Mouse (Mus musculus) large intestine, adult 2 months (tissue): ENCODE data around the gene Glt8d2. TPM values are rescaled to one million over a fixed set of nuclear protein-coding genes. Genes with fewer than 3 reads are reported as not detected.
"Not testable (repeated sequence)": the region's sequence is repeated elsewhere in the genome, so short reads cannot be mapped to it uniquely, and the experiment has no call there.

Source experiments
- DNase-seq: peaks from one replicate; pipeline ENCODE4 v3.0.0-alpha.2; 2012; ENCODE audit warnings: low read depth, low spot score
- WGBS: fragments of 180-500 bp; shearing (Covaris S2); methylation state at CpG from one replicate; pipeline ENCODE4 v1.1.7; 2018; 5-methylcytosine and 5-hydroxymethylcytosine counted together
- polyA plus RNA-seq: library from polyadenylated mRNA; depleted of rRNA; stranded (reverse); fragments of >200 nt; gene quantifications from 2 replicates; pipeline ENCODE4 v1.2.3, GENCODE M21; 2012

Glt8d2 gene
- polyA plus RNA-seq, 1 experiment = 1.3 TPM

DNA sequence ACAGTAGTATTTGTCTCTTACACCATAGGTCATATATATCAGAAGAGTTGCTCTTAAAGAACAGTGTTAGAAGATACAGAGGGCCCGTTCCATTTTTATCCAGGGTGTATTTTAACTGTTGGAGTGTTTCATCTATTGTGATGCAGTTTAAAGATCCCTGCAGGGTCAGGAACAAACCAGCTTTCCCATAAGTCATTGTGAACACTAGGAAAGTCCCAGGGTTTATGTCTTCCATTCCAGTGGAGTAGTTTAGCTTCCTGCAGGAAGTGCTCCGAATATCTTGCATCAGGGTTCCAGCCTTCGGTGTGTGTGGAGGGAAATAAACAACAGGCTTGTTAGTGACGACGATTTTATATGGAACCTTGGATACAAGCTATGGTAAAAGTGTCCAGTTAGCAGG, 39.2 kb downstream of the Glt8d2 start:
- no peak for DNase-seq
- 81% methylated on average over 5 of the region's 5 CpGs for WGBS

DNA sequence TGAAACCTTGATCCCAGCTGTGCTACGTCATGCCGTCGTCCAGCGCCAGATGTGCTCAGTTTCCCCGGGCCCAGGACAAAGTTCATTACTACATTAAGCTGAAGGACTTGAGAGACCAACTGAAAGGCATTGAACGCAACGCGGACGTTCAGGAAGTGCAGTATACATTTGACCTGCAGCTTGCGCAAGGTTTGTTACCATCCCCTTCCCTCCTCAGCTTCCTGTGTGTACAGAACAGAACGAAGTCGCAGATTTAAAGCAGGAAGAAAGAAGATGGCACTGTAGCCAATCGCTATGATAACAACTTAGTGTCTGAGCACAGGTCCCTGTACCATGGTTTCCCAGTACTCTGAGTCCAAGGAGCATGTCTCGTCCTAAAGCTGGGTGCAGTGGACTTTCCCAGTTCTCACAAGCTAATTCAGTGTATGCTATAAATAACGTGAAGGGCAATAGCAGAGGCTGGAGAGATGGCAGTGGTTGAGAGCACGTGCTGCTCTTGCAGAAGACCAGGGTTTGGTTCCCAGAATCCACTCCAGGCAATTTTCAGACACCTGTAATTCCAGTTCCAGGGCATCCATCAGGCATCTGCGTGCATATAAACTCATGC, 43.1 kb downstream of the Glt8d2 start:
- 83% methylated on average over 17 of the region's 17 CpGs for WGBS
- DNase-seq = no peak

DNA sequence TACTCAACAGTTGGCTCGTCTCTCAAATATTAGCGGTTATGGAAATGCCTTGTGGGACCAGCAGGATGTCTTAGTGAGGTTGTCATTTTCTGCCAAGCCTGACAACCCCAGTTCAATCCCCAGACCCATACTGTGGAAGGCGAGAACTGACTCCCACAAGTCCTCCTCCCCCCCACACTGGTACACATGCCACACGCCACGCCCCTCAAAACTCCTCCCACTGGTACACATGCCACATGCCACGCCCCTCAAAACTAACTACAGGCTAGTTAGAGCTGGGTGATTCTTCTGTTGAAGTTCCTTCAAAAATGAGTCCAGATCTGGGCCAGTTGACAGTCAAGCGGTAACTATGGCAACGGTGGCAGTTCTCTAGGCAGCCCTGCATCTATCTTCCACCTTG, 44.4 kb downstream of the Glt8d2 start:
- WGBS = 95% methylated on average over 8 of the region's 8 CpGs
- no peak for DNase-seq

DNA sequence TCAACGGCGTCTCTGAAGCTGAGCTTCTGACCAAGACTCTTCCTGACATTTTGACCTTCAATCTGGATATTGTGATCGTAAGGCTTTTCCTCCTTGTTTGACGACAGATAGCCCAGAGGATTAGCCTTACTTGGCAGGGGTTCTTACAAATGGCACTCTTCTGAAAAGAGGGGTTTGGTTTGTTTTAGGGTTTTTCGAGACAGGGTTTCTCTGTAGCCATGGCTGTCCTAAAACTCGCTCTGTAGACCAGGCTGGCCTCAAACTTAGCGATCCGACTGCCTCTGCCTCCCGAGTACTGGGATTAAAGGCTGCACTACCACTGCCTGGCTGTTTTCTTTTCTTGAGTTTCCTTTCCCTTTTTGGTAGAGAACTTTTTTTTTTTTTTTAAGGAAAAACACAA, 49.0 kb downstream of the Glt8d2 start:
- DNase-seq = no peak
- 92% methylated on average over 9 of the region's 9 CpGs for WGBS

DNA sequence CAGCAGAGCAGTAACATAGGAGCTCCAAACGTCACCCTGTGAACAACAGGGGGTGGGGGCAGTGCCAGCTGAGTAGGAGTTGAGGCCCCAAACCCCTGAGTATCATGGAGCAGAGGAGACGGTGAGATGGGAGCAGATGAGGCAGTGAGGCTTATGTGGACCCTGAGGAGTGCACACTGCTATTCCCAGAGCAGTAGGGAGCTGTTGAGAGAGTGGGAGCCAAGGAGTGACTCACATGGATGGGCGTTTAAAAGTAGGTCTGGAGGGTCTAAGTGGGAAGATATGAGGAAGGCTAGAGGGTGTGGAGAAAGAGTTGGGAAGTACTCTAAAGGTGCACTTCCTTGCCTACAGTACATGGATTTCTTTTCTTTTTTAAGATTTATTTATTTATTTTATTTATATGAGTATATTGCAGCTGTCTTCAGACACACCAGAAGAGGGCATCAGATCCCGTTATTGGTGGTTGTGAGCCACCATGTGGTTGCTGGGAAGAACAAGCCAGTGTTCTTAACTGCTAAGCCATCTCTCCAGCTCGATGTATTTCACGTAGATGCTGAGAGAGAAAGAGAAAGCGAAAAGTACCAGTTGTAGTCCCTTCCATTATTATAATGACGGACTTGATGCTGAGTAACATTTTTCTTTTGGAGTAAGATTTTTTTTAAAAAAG, 51.3 kb downstream of the Glt8d2 start:
- DNase-seq = no peak

DNA sequence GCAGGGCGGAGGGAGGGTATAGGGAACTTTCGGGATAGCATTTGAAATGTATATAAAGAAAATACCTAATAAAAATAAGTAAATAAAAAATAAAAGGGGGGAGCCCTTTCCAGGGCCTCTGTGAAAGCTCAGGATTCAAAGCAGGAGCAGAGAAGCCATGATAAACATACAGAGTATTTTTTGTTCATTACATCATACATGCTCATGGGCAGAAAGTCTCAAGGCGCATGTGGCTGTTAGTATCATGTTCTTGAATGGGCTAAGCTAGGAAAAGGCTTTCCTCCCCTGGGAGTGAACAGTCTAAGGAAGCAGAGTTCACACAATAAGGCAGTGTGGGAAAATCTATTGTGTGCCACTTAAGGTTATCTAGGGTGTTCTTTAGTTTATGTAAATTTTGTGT, 54.1 kb downstream of the Glt8d2 start:
- no peak for DNase-seq
- 90% methylated on average over 3 of the region's 3 CpGs for WGBS

More for the DNA sequence above, 51.3 kb downstream of the Glt8d2 start:
- 85% methylated on average over 8 of the region's 8 CpGs for WGBS

DNA sequence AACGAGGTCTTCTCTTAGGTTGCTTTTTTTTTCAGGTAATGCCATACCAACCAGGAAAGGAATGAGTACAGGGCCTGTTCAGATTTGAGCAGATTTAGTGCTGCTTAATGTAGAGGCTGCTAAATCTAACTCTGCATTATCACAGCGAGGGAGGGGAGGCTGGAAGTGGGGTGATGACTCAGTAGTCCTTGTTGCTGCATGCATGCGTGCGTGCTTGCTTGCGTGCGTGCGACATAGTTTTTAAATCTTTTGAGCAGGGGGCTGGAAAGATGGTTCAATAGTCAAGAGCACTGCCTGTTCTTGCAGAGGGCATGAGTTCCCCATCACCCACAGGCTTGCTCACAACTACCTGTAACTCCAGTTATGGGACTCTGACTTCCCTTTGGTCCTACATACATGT, 56.1 kb downstream of the Glt8d2 start:
- no peak for DNase-seq
- WGBS = 97% methylated on average over 7 of the region's 7 CpGs

DNA sequence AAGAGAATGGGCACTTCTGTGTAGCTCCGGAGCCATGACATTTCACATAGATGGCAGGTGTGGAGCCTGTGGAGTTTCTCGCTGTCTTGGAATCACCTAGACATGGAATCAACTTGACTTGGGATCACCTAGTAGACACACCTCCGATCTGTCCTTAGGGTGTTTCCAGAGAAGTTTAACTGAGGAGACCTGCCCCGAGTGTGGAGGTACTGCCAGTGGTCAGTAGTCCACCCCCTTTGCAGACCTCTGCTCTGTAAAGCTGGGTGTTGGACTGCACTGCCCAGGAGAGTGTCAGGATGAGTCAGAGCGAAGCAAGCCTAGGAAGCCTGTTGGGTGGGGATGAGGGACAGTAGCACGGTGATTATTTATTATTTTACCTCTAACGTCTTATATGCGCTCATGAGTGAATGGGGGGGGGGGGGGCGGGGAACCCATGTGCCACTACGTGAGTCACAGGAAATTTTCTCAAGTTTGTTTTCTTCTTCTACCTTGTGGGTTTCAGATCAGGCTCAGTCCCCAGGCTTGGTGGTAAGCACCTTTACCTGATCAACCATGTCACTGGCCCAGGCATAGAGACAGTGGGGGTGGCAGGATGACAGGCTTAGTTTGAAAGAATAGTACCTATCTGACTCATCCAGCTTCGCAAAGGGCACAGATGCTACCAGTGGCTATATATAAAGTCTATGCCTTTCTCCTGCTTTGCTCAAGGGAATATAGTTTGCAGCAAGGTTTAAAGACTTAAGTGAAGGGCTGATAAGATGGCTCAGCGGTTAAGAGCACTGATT, 57.8 kb downstream of the Glt8d2 start:
- 97% methylated on average over 12 of the region's 12 CpGs for WGBS
- DNase-seq = no peak

DNA sequence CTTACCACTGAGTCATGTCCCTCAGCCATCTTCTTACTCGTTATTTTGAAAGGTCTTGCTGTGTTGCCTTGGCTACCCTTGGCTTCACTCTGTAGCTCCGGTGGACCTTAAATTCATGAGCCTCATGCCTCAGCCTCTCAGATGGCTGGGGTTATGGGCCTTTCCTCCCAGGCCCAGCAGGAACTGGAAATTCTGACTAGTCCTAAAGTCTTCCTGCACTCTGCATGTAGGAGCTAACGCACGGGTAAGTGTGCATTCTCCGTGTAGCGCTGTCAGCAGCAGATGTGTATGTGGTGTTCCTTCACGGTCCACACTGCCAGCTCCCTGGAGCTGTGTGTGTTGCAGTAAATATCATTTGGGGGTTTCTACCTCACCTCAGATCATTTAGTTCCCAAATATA, 59.3 kb downstream of the Glt8d2 start:
- WGBS = 71% methylated on average over 7 of the region's 7 CpGs
- no peak for DNase-seq

DNA sequence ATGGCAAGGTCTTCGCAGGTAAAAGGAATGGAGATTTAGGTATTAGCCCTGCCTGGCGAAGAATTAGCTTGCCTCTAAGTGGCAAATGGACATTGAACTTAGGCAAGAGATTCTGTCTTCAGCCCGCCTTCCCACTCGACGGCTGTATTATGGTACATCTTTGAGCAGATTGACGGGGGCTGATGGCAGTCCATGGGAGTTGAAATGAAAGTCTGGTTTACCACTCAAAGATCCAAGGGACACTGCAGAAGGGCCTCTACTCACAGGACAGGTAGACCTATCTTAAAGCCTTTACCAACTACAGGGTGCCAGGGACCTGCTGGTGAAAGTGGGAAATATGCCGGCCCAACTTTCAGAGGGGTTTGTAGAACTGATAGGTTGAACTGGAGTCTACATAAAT, 60.0 kb downstream of the Glt8d2 start:
- DNase-seq = no peak
- WGBS = 11% methylated on average over 7 of the region's 7 CpGs

DNA sequence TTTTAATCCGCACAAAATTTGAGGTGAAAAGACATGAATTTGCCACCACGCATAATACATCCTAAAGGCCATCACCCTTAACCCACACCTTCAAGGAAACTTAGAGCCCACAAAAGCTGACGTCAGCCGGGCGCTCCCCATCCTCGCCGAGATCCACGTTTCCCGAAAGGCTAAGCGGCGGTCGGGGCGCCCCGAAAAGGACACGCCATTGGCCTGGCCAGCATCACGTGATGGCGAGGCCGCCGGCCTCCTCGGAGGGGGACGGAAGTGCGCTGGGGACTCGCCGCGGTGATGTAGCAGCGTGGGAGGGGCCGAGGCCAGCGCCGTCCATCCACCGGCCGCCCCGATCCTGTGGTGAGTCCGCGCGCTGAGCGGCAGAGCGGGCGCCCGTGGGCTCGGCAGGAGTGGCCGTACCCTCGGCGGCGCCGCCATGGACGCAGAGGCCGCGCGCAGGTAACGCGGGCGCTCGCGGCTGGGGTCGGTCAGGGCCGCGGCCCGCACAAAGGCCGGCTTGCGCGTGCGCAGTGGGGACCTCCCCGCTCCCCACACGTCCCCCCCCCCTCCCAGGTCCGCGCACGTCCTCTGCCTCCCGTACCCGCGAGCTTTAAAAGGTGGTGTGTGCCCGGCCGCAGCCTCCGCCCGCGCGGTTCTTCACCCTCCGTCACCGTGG, 60.7 kb downstream of the Glt8d2 start, which contains the start of gene Tdg:
TSS of gene Tdg (plus strand) at position 243 of the 670 bp plus-strand sequence.
- peak; percentile 76 for DNase-seq
- WGBS = under 1% methylated on average over 78 of the region's 78 CpGs

DNA sequence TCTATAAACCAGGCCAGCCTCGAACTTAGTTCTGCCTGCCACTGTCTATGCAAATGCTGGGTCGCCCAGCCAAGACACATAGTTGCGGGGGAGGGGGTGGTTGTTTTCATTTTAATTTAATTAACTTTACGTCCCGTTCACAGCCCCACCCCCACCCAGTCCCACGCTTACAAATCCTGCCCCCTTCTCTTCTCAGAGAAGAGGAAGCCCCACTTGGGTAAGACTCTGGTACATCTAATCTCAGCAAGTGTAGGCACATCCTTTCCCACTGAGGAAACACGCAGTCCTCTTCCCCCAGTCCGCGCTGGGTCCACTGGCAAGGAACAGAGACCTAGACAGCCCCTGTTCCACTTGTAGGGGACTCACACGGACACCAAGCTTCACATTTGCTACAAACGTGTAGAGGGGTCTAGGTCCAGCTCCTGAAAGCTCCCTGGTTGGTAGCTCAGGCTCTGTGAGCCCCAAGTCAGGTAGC, 61.3 kb downstream of the Glt8d2 start:
- 10% methylated on average over 11 of the region's 11 CpGs for WGBS
- DNase-seq = no peak

DNA sequence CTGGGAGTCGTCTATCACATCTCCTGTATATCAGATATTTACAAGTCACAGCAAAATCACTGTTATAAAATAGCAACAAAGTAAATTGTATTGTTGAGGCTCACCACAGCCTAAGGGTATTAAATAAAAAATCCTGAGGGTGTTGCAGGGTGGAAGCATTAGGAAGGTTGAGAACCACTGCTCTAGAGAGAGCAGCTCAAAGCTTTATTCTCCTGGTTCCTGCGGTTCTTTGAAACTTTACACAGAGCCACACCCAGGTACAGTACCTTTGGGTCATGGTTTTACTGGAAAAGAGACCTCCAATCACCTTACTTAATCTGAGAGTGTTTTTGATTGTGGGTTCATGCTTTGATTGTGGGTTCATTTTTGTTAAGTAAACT, 66.9 kb downstream of the Glt8d2 start:
- not testable (repeated sequence) for DNase-seq
- WGBS = 5% methylated on average over 2 of the region's 2 CpGs

DNA sequence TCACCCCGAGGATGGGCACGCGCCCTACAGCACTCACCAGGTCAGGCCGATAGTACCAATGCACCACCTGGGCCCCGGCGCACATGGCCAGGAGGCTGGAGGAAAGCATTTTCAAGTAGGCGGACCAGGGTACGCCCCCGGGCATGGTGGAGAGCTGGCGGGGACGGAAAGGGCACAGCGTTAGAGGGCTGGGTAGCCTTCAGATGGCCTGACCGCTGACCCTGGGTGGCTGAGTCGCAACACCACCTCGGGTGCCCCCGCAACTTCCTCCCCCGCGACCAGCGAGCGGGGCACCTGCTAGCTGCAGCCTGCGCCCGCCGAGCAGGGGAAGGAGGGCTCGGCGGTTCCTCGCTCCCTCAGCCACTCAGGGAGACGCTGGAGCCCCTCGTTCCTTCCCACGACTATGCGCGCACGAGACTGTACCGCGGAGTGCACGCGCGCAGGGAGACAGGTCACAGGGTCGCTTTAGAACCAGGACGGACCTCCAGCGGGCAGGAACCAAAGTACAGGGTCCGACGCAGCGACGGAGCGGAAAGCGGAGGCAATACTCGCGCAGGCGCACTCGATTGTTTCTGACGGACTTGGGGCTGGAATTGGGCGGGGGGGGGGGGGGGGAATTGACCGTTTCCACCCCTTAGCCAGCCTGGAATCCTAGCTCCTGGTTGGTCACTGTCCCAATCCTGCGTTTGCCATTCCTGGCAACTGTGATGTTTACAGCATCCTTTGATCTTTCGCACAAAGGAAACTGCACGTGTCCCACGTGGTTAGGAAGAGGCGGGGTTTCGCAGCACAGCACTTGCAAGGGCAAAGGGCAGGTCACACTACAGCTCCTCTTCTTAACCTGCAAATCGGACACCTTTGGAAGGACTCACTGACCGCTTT, 67.5 kb downstream of the Glt8d2 start, which contains the start of gene 1190007I07Rik:
TSS of gene 1190007I07Rik (minus strand) at position 558 of the 882 bp plus-strand sequence.
- under 1% methylated on average over 61 of the region's 61 CpGs for WGBS
- DNase-seq = peak; percentile 92

DNA sequence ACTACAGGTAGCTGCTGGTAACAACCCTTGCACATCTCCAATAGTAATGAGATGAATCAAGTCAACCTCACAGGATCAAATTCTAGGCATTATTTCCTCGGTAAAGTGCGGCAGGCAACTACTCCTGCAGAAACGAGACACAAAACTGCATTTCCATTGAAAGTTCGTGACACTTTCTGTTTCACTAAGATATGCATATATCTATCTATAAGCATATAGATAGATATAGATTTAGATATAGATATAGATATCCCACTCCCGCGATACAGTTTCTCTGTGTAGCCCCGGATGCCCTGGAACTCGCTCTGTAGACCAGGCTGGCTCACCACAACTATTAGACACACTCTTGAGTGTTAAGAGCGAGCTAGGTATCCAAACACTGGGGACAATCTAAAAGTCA, 68.2 kb downstream of the Glt8d2 start:
- WGBS = 6% methylated on average over 9 of the region's 9 CpGs
- DNase-seq = no peak
